Comparison of ENCODE assay signal across 9 mouse cellular contexts in the genomic region with DNA sequence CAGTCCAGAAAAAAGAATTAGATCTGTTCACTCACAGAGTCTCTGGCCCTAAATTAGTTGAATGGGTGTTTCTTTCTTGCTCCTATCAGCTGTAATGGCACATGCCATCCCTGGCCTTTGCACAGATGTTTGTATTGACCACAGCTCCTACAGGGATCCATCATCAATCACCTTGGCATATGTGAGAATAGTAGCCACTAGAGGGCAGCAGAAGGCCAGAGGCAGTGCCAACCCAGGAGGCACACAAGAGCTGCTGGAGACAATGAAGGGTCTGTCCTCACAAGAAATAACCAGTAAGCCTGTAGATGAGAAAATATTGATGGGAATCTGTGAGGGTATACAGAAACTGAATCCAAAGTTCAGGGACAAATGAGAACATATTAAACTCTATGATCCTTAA. TPM values are rescaled to one million over a fixed set of nuclear protein-coding genes. Genes with fewer than 3 reads are reported as not detected.
A peak's percentile ranks its signal among the peaks of the same experiment; 100 is the strongest.
DNase-seq lines count a peak whose midpoint lies in the region; ATAC-seq and TF ChIP-seq lines count a peak whose summit lies in the region.
"Had no signal": no experiment of that assay in that cellular context is flagged by ENCODE, and none has a peak within 500 bp of the region (broad histone marks: within the 10 kb centered on the region; RNA-seq: fewer than 3 reads in every experiment).

No protein-coding gene starts in this region.

- ATAC-seq in cerebellum, adult (ENCODE audit: insufficient number of reproducible peaks, low FRiP score, low TSS enrichment), result peak; percentile 95
- ATAC-seq in forebrain, postnatal 0 days, result peak; percentile 58
- ATAC-seq in limb, embryonic 14.5 days (ENCODE audit: low FRiP score, low read depth), result no peak

- no peaks in the 10 kb centered on the region for H3K9me3 ChIP-seq in ES-Bruce4 (replicated peaks; ENCODE audit: control insufficient read depth, insufficient read depth, low read length, poor library complexity, severe bottlenecking)
- no peaks in the 10 kb centered on the region for H3K9me3 ChIP-seq in forebrain, postnatal 0 days (ENCODE audit: low read length)
- no peaks in the 10 kb centered on the region for H3K9me3 ChIP-seq in limb, embryonic 14.5 days (ENCODE audit: control insufficient read depth, low read length)

- H3K9ac ChIP-seq in ES-Bruce4 (ENCODE audit: low read depth, poor library complexity, severe bottlenecking), result no peak overlapping the region
- no peak overlapping the region for H3K9ac ChIP-seq in forebrain, postnatal 0 days
- H3K9ac ChIP-seq in limb, embryonic 14.5 days (ENCODE audit: low read depth, low read length, severe bottlenecking), result no peak overlapping the region

- peak; percentile 76 for DNase-seq in 3T3-L1 (ENCODE audit: low read depth, low spot score)
- DNase-seq in forebrain, postnatal 0 days, result peak; percentile 57
- peak; percentile 29 to 57 for DNase-seq in kidney, adult 8-10 months
- peak; percentile 40 for DNase-seq in limb, embryonic 14.5 days (ENCODE audit: low spot score)
- peak; percentile 46 for DNase-seq in ovary, postnatal 14 days (ENCODE audit: low spot score)
- DNase-seq in thymus, postnatal 14 days, result peak; percentile 79

- no peaks in the 10 kb centered on the region for H3K4me1 ChIP-seq in ES-Bruce4 (ENCODE audit: control insufficient read depth, insufficient read depth, low read length)
- H3K4me1 ChIP-seq in forebrain, postnatal 0 days (ENCODE audit: insufficient read depth), result no peaks in the 10 kb centered on the region
- no peaks in the 10 kb centered on the region for H3K4me1 ChIP-seq in limb, embryonic 14.5 days (ENCODE audit: control insufficient read depth, insufficient read depth, low read length)

- no peak overlapping the region for H3K27ac ChIP-seq in ES-Bruce4 (ENCODE audit: insufficient read depth, low read length)
- no peak overlapping the region for H3K27ac ChIP-seq in forebrain, postnatal 0 days (ENCODE audit: low read depth, low read length)
- H3K27ac ChIP-seq in limb, embryonic 14.5 days (replicated peaks; ENCODE audit: low read depth, low read length), result no peak overlapping the region

- H3K4me3 ChIP-seq in ES-Bruce4 (ENCODE audit: low read depth, low read length), result no peak overlapping the region
- H3K4me3 ChIP-seq in forebrain, postnatal 0 days (ENCODE audit: low read depth, low read length), result no peak overlapping the region
- no peak overlapping the region for H3K4me3 ChIP-seq in limb, embryonic 14.5 days (replicated peaks; ENCODE audit: low read length)

- H3K27me3 ChIP-seq in ES-Bruce4 (ENCODE audit: control insufficient read depth, insufficient read depth, low read length, poor library complexity, severe bottlenecking), result no peaks in the 10 kb centered on the region
- H3K27me3 ChIP-seq in forebrain, postnatal 0 days (ENCODE audit: insufficient read depth, low read length), result no peaks in the 10 kb centered on the region
- no peaks in the 10 kb centered on the region for H3K27me3 ChIP-seq in limb, embryonic 14.5 days (ENCODE audit: control insufficient read depth, insufficient read depth, low read length)

- no peak for TF ChIP-seq POLR2A in ES-Bruce4 (IDR thresholded peaks at IDR 0.05; ENCODE audit: insufficient read depth, low read length)
- TF ChIP-seq POLR2A in limb, embryonic 14.5 days (IDR thresholded peaks at IDR 0.05; ENCODE audit: borderline replicate concordance, extremely low read depth, insufficient read depth, insufficient read length), result no peak

- no peak for TF ChIP-seq EP300 in ES-Bruce4 (IDR thresholded peaks at IDR 0.05; ENCODE audit: insufficient read depth, low read depth, low read length)

- H3K4me2 ChIP-seq in forebrain, postnatal 0 days (ENCODE audit: low read depth), result no peak overlapping the region
- no peak overlapping the region for H3K4me2 ChIP-seq in limb, embryonic 14.5 days (replicated peaks; ENCODE audit: low read depth, low read length, severe bottlenecking)

- TF ChIP-seq CTCF in ES-Bruce4 (IDR thresholded peaks at IDR 0.05; ENCODE audit: low read depth, low read length), result peak; percentile 86
- peak; percentile 76 for TF ChIP-seq CTCF in forebrain, postnatal 0 days (IDR thresholded peaks at IDR 0.05; ENCODE audit: low read depth)

- H3K36me3 ChIP-seq in ES-Bruce4 (ENCODE audit: control insufficient read depth, insufficient read depth, low read length, poor library complexity, severe bottlenecking), result no peaks in the 10 kb centered on the region
- H3K36me3 ChIP-seq in forebrain, postnatal 0 days (ENCODE audit: insufficient read depth), result no peaks in the 10 kb centered on the region
- H3K36me3 ChIP-seq in limb, embryonic 14.5 days (ENCODE audit: control insufficient read depth, insufficient read depth, low read length), result no peaks in the 10 kb centered on the region

RNA-seq across cellular contexts. Expression of a gene that starts 2.7 kb away (rescaled TPM):
- polyA plus RNA-seq in ES-Bruce4 (2011; ENCODE audit: insufficient read depth, insufficient read length, low read depth, missing spikeins), result not detected in 2 replicates
- 0.85 and 1.1 TPM in 2 replicates for total RNA-seq in forebrain, postnatal 0 days (2014; rRNA removed)
- 0.70 and 0.84 TPM in 2 replicates for polyA plus RNA-seq in forebrain, postnatal 0 days (2015; fragmentation: Nextera tagmentation; extraction: Ambion mirVana)
- 0.03 and 0.05 TPM in 2 replicates for polyA plus RNA-seq in limb, embryonic 14.5 days (2012; rRNA removed)
- polyA plus RNA-seq in limb, embryonic 14.5 days (2014; fragmentation: Nextera tagmentation; extraction: Ambion mirVana), result 0.10 and 0.14 TPM in 2 replicates
- total RNA-seq: gastrocnemius, postnatal 4 days had no signal

RNA-seq across cellular contexts. Expression of a gene that starts 57.7 kb away (rescaled TPM):
- not detected in 2 replicates for polyA plus RNA-seq in ES-Bruce4 (2011; ENCODE audit: insufficient read depth, insufficient read length, low read depth, missing spikeins)
- 0.14 TPM in 1 of 2 replicates, not detected in the other for total RNA-seq in forebrain, postnatal 0 days (2014; rRNA removed)
- polyA plus RNA-seq in forebrain, postnatal 0 days (2015; fragmentation: Nextera tagmentation; extraction: Ambion mirVana), result 0.05 TPM in 1 of 2 replicates, not detected in the other
- polyA plus RNA-seq in limb, embryonic 14.5 days (2012; rRNA removed), result 2.9 and 3.4 TPM in 2 replicates
- polyA plus RNA-seq in limb, embryonic 14.5 days (2014; fragmentation: Nextera tagmentation; extraction: Ambion mirVana), result 4.5 and 5.0 TPM in 2 replicates
